Mouse (Mus musculus): ENCODE data around the gene Gpn2. TPM values are rescaled to one million over a fixed set of nuclear protein-coding genes. Genes with fewer than 3 reads are reported as not detected.

Gpn2 gene
- total and polyA plus RNA-seq, 3 experiments, result 35.9 to 36.8 (median 36.2) TPM

DNA sequence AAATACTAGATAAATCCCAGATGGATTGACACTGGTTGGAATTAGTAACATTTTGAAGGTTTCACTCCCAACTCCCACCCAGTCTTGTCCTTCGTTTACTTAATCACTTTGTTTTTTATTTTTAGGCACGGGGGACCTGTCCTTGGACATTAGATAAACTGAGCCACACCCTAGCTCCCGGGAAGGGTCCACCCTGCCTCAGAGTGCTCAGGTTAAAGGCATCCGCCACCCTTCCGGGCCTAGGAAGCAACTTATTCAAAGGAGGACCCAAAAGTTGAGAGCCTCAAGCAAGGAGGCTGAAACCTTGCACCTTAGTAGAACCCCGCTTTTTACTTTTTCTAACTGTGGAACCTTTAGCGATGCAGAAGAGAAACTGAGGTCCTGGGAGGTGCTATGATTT lies 15.0 kb downstream of the Gpn2 start:
- Histone ChIP-seq H3K36me3 (replicated peaks in 1 of 2; ENCODE audit: control insufficient read depth in 1 of 2, insufficient read depth in 1 of 2, low read length in 1 of 2) (peaks cover 0 to 29% of the 10 kb centered on the region in 2 experiments), H3K9ac (ENCODE audit: insufficient read depth, low read depth) (peak overlapping the region; percentile 63), H3K4me1 (ENCODE audit: control insufficient read depth in 1 of 2, insufficient read depth in 2 of 2) (peaks cover 17 to 49% of the 10 kb centered on the region in 2 experiments), H3K27me3 (replicated peaks) (no peaks in the 10 kb centered on the region), H3K9me3 (replicated peaks; ENCODE audit: low read length) (no peaks in the 10 kb centered on the region), H3K79me2 (replicated peaks; ENCODE audit: control insufficient read depth, extremely low read depth, insufficient read depth, poor library complexity, severe bottlenecking) (no peaks in the 10 kb centered on the region), H3K4me3 (replicated peaks in 1 of 3; ENCODE audit: low read depth in 2 of 3, low read length in 2 of 3, poor library complexity in 1 of 3) (peak overlapping the region; percentile 49 to 53 (median 52)), H3K27ac (ENCODE audit: insufficient read depth, low read depth) (peak overlapping the region; percentile 32; the same call in 1 of the 2 replicates), H3K4me2 (ENCODE audit: insufficient read depth, low read depth, poor library complexity, severe bottlenecking) (peak overlapping the region; percentile 97)
- dilution Hi-C loops (cut with MboI; ENCODE audit: extremely low pct_ligation_motif_present, extremely low pct_unique_long_range_greater_than_20kb, low sequenced_read_pairs) (no loop called here), in situ Hi-C loops (cut with MboI; ENCODE audit: low pct_ligation_motif_present, low pct_unique_long_range_greater_than_20kb, low sequenced_read_pairs) (loop anchor here (5.0 to 25.0 kb wide), 3 partner anchors 33 to 488 kb away; partner anchors contain the start of gene Cd52)
- DNase-seq (ENCODE audit: extremely low read depth), result no peak
- TF ChIP-seq POLR2AphosphoS2 (IDR thresholded peaks at IDR 0.05; ENCODE audit: low read depth, low read length), result no peak
- no peak for TF ChIP-seq BHLHE40 (IDR thresholded peaks at IDR 0.05; ENCODE audit: low read depth, low read length)
- TF ChIP-seq E2F4 (IDR thresholded peaks at IDR 0.05; ENCODE audit: insufficient replicate concordance, low read depth, low read length), result no peak
- no peak for TF ChIP-seq PAX5 (IDR thresholded peaks at IDR 0.05; ENCODE audit: low read length)
- TF ChIP-seq USF2 (conservative IDR thresholded peaks at IDR 0.05; ENCODE audit: low read depth, low read length), result no peak
- no peak for TF ChIP-seq CTCF (conservative IDR thresholded peaks at IDR 0.05 in 1 of 2, IDR thresholded peaks at IDR 0.05 in 1 of 2; ENCODE audit: low read depth in 2 of 2, low read length in 2 of 2)
- TF ChIP-seq GABPA (IDR thresholded peaks at IDR 0.05; ENCODE audit: insufficient replicate concordance, low read depth, low read length), result no peak

- Histone ChIP-seq H3K9me3 (replicated peaks; ENCODE audit: low read length) (no peaks in the 10 kb centered on the region), H3K27me3 (replicated peaks) (no peaks in the 10 kb centered on the region), H3K4me3 (replicated peaks in 1 of 3; ENCODE audit: low read depth in 2 of 3, low read length in 2 of 3, poor library complexity in 1 of 3) (peak overlapping the region; percentile 49 to 53 (median 52)), H3K4me2 (ENCODE audit: insufficient read depth, low read depth, poor library complexity, severe bottlenecking) (peak overlapping the region; percentile 97), H3K79me2 (replicated peaks; ENCODE audit: control insufficient read depth, extremely low read depth, insufficient read depth, poor library complexity, severe bottlenecking) (no peaks in the 10 kb centered on the region), H3K9ac (ENCODE audit: insufficient read depth, low read depth) (peak overlapping the region; percentile 63), H3K27ac (ENCODE audit: insufficient read depth, low read depth) (peak overlapping the region; percentile 87), H3K36me3 (replicated peaks in 1 of 2; ENCODE audit: control insufficient read depth in 1 of 2, insufficient read depth in 1 of 2, low read length in 1 of 2) (peaks cover 2 to 32% of the 10 kb centered on the region in 2 experiments), H3K4me1 (ENCODE audit: control insufficient read depth in 1 of 2, insufficient read depth in 2 of 2) (peaks cover 17 to 48% of the 10 kb centered on the region in 2 experiments)
- in situ Hi-C loops (cut with MboI; ENCODE audit: low pct_ligation_motif_present, low pct_unique_long_range_greater_than_20kb, low sequenced_read_pairs), result loop anchor here (5.0 to 25.0 kb wide), 3 partner anchors 33 to 488 kb away; partner anchors contain the start of gene Cd52
- peak; percentile 84 for DNase-seq (ENCODE audit: extremely low read depth)
- dilution Hi-C loops (cut with MboI; ENCODE audit: extremely low pct_ligation_motif_present, extremely low pct_unique_long_range_greater_than_20kb, low sequenced_read_pairs), result no loop called here
- TF ChIP-seq POLR2AphosphoS2 (IDR thresholded peaks at IDR 0.05; ENCODE audit: low read depth, low read length), result no peak
- peak; percentile 46; the same call in 1 of the 2 replicates for TF ChIP-seq TCF12 (IDR thresholded peaks at IDR 0.05; ENCODE audit: low read depth, low read length)
- TF ChIP-seq PAX5 (IDR thresholded peaks at IDR 0.05; ENCODE audit: low read length), result no peak
- TF ChIP-seq TBP (conservative IDR thresholded peaks at IDR 0.05; ENCODE audit: low read depth, low read length), result no peak
- TF ChIP-seq CHD2 (IDR thresholded peaks at IDR 0.05; ENCODE audit: low read length), result peak; percentile 61; the same call in 1 of the 2 replicates
- TF ChIP-seq HCFC1 (IDR thresholded peaks at IDR 0.05; ENCODE audit: low read depth, low read length), result no peak
- TF ChIP-seq ETS1 (conservative IDR thresholded peaks at IDR 0.05; ENCODE audit: low read depth, low read length), result no peak; the same call in 1 of the 2 replicates
- TF ChIP-seq SMC3 (IDR thresholded peaks at IDR 0.05; ENCODE audit: low read depth, low read length), result no peak
- peak; percentile 64; the same call in 1 of the 2 replicates for TF ChIP-seq NELFE (IDR thresholded peaks at IDR 0.05; ENCODE audit: low read depth, low read length)
- peak; percentile 52; the same call in 1 of the 2 replicates for TF ChIP-seq ELF1 (IDR thresholded peaks at IDR 0.05; ENCODE audit: low read depth, low read length)
- TF ChIP-seq RCOR1 (conservative IDR thresholded peaks at IDR 0.05; ENCODE audit: low read depth, low read length), result no peak
- TF ChIP-seq JUN (IDR thresholded peaks at IDR 0.05; ENCODE audit: insufficient read depth, low read depth, low read length), result no peak
- TF ChIP-seq ZNF384 (IDR thresholded peaks at IDR 0.05; ENCODE audit: low read depth, low read length), result no peak
- peak; percentile 58 for TF ChIP-seq ZMIZ1 (IDR thresholded peaks at IDR 0.05; ENCODE audit: low read depth, low read length)
- TF ChIP-seq ZKSCAN1 (IDR thresholded peaks at IDR 0.05; ENCODE audit: borderline replicate concordance, low read depth, low read length), result no peak
- TF ChIP-seq SIN3A (IDR thresholded peaks at IDR 0.05; ENCODE audit: low read length), result no peak
- TF ChIP-seq MAFK (IDR thresholded peaks at IDR 0.05; ENCODE audit: insufficient replicate concordance, low read length), result no peak
- no peak for TF ChIP-seq JUND (conservative IDR thresholded peaks at IDR 0.05; ENCODE audit: low read depth, low read length)
- no peak for TF ChIP-seq KAT2A (IDR thresholded peaks at IDR 0.05; ENCODE audit: insufficient replicate concordance, low read length)
- no peak for TF ChIP-seq RAD21 (IDR thresholded peaks at IDR 0.05; ENCODE audit: low read depth, low read length)
- no peak for TF ChIP-seq USF2 (conservative IDR thresholded peaks at IDR 0.05; ENCODE audit: low read depth, low read length)
- TF ChIP-seq IRF4 (IDR thresholded peaks at IDR 0.05; ENCODE audit: low read depth, low read length), result peak; percentile 94
- TF ChIP-seq NRF1 (IDR thresholded peaks at IDR 0.05; ENCODE audit: low read depth, low read length), result peak; percentile 43
- TF ChIP-seq MEF2A (IDR thresholded peaks at IDR 0.05; ENCODE audit: borderline replicate concordance, low read depth, low read length), result peak; percentile 59; the same call in 1 of the 2 replicates
- TF ChIP-seq BHLHE40 (IDR thresholded peaks at IDR 0.05; ENCODE audit: low read depth, low read length), result no peak
- TF ChIP-seq MXI1 (IDR thresholded peaks at IDR 0.05; ENCODE audit: low read depth, low read length), result no peak; the same call in 1 of the 2 replicates
- TF ChIP-seq CHD1 (IDR thresholded peaks at IDR 0.05; ENCODE audit: low read depth, low read length), result no peak
- TF ChIP-seq E2F4 (IDR thresholded peaks at IDR 0.05; ENCODE audit: insufficient replicate concordance, low read depth, low read length), result no peak
- peak; percentile 81 for TF ChIP-seq POLR2A (IDR thresholded peaks at IDR 0.05; ENCODE audit: low read depth, low read length)
These were observed 15.5 kb downstream of the Gpn2 start for GRCm38 (mm10) chr4:133599571-133600073.
